Mouse (Mus musculus) layer of hippocampus, postnatal 36 days (tissue): Measurements from ENCODE around the gene Myh2. TPM values are rescaled to one million over a fixed set of nuclear protein-coding genes. Genes with fewer than 3 reads are reported as not detected.

Experiments used
- total RNA-seq, 2 experiments: library from RNA; stranded (reverse); gene quantifications; 2 replicates each; pipeline ENCODE4 v1.2.3; 2021

Myh2 gene
- total RNA-seq, 2 experiments from 2014 or later = 0.13 to 0.15 TPM

Other genes starting within 250 kb of the Myh2 start
- gene Tmem238l, start 214.4 kb upstream of the Myh2 start, total RNA-seq = not detected
- under 1 TPM; 0.42 to 0.56 TPM for gene Tmem220, start 145.9 kb upstream of the Myh2 start, total RNA-seq
- gene Adprm, start 118.4 kb upstream of the Myh2 start, total RNA-seq = 10 to 100 TPM; 24.1 to 30.7 TPM
- 1 to 10 TPM; 9.4 to 9.9 TPM for gene Sco1, start 118.4 kb upstream of the Myh2 start, total RNA-seq
- gene Myh3, start 92.7 kb upstream of the Myh2 start, total RNA-seq = under 1 TPM; 0.55 to 0.76 TPM
- gene Myh1, start 29.0 kb downstream of the Myh2 start, total RNA-seq = under 1 TPM; 0.10 to 0.23 TPM
- under 1 TPM; 0.08 to 0.15 TPM for gene Myh4, start 67.0 kb downstream of the Myh2 start, total RNA-seq
- 1 to 10 TPM; 1.3 to 1.4 TPM for gene Myh8, start 106.1 kb downstream of the Myh2 start, total RNA-seq
- under 1 TPM in 1 of 2 experiments, not detected in 1; 0.07 TPM for gene Myh13, start 150.6 kb downstream of the Myh2 start, total RNA-seq